Comparison of ENCODE assay signal across 9 mouse cellular contexts in genomic region chr7:81075299-81075698, GRCm38 (mm10). TPM values are rescaled to one million over a fixed set of nuclear protein-coding genes. Genes with fewer than 3 reads are reported as not detected.
DNase-seq lines count a peak whose midpoint lies in the region; ATAC-seq lines count a peak whose summit lies in the region.
"Had no signal": no experiment of that assay in that cellular context is flagged by ENCODE, and none has a peak within 500 bp of the region (broad histone marks: within the 10 kb centered on the region; RNA-seq: fewer than 3 reads in every experiment).

No protein-coding gene starts in this region.

- 0 out of 2 replicates have a peak overlapping the region, but pooled peaks have one; percentile 13 for H3K9ac ChIP-seq in lung, embryonic 15.5 days
- no peak overlapping the region for H3K9ac ChIP-seq in liver, embryonic 15.5 days
- H3K9ac ChIP-seq: neural tube, embryonic 12.5 days had no signal

- H3K27ac ChIP-seq in lung, embryonic 15.5 days = peak overlapping the region; percentile 72
- H3K27ac ChIP-seq in liver, embryonic 15.5 days (replicated peaks) = 0 out of 2 replicates have a peak overlapping the region, but pooled peaks have one; percentile 25
- H3K27ac ChIP-seq: neural tube, embryonic 12.5 days had no signal

- no peak for DNase-seq in lung, adult 18-20 months
- DNase-seq in thymus, postnatal 14 days = peak; percentile 86
- no peak for DNase-seq in adrenal gland, postnatal 36 days
- DNase-seq in left cerebral cortex, adult 9 months (ENCODE audit: low spot score in 2 of 2) = no peak
- DNase-seq: cerebellum, postnatal 14 days had no signal

- peak; percentile 62; the same call in 1 of the 2 replicates for ATAC-seq in lung, embryonic 15.5 days (ENCODE audit: borderline replicate concordance, extremely low read depth, low FRiP score, low TSS enrichment)
- ATAC-seq in granulocyte monocyte progenitor cell, adult 5-6 weeks (replicated peaks; ENCODE audit: poor library complexity, severe bottlenecking) = peak; percentile 23
- ATAC-seq in liver, embryonic 15.5 days (ENCODE audit: insufficient read depth) = peak; percentile 30; the same call in 1 of the 2 replicates

- no peaks in the 10 kb centered on the region for H3K27me3 ChIP-seq in lung, embryonic 15.5 days
- H3K27me3 ChIP-seq in liver, embryonic 15.5 days = peaks cover 4% of the 10 kb centered on the region; the same call in 1 of the 2 replicates

- H3K36me3 ChIP-seq in lung, embryonic 15.5 days = no peaks in the 10 kb centered on the region
- H3K36me3 ChIP-seq in liver, embryonic 15.5 days (replicated peaks) = no peaks in the 10 kb centered on the region
- H3K36me3 ChIP-seq: neural tube, embryonic 12.5 days had no signal

- no peak overlapping the region for H3K4me2 ChIP-seq in lung, embryonic 15.5 days
- no peak overlapping the region; the same call in 1 of the 2 replicates for H3K4me2 ChIP-seq in liver, embryonic 15.5 days
- H3K4me2 ChIP-seq: neural tube, embryonic 12.5 days had no signal

- 23% methylated on average over 7 of the region's 7 CpGs for WGBS in lung, embryonic 15.5 days
- WGBS in liver, embryonic 15.5 days (ENCODE audit: insufficient replicate concordance) = 9% methylated on average over 7 of the region's 7 CpGs

- H3K4me1 ChIP-seq in lung, embryonic 15.5 days = peaks cover 42% of the 10 kb centered on the region
- H3K4me1 ChIP-seq in liver, embryonic 15.5 days (replicated peaks) = peaks cover 19% of the 10 kb centered on the region
- H3K4me1 ChIP-seq: neural tube, embryonic 12.5 days had no signal

- no peaks in the 10 kb centered on the region for H3K9me3 ChIP-seq in lung, embryonic 15.5 days
- no peaks in the 10 kb centered on the region for H3K9me3 ChIP-seq in liver, embryonic 15.5 days (replicated peaks)
- H3K9me3 ChIP-seq: neural tube, embryonic 12.5 days had no signal

- H3K4me3 ChIP-seq in lung, embryonic 15.5 days = no peak overlapping the region
- no peak overlapping the region for H3K4me3 ChIP-seq in liver, embryonic 15.5 days (replicated peaks)
- H3K4me3 ChIP-seq: neural tube, embryonic 12.5 days had no signal

RNA-seq across cellular contexts. Expression of gene Alpk3, which starts 17.9 kb away (rescaled TPM):
- polyA plus RNA-seq in lung, embryonic 15.5 days (2015; fragmentation: Nextera tagmentation; extraction: Ambion mirVana) = 0.84 and 1.2 TPM in 2 replicates
- 0.19 and 2.2 TPM in 2 replicates for total RNA-seq in granulocyte monocyte progenitor cell, adult 5-6 weeks (2014; fragmentation: Nextera tagmentation)
- total RNA-seq in granulocyte monocyte progenitor cell, adult 5-6 weeks (2017) = 0.62 and 0.73 TPM in 2 replicates
- polyA plus RNA-seq in liver, embryonic 15.5 days (2015; fragmentation: Nextera tagmentation; extraction: Ambion mirVana) = 0.20 and 0.23 TPM in 2 replicates
- total RNA-seq in adrenal gland, postnatal 36 days (2021) = under 1 TPM; 0.23 to 0.26 TPM

RNA-seq across cellular contexts. Expression of gene Slc28a1, which starts 39.3 kb away (rescaled TPM):
- 0.10 TPM in 1 of 2 replicates, not detected in the other for polyA plus RNA-seq in lung, embryonic 15.5 days (2015; fragmentation: Nextera tagmentation; extraction: Ambion mirVana)
- not detected in 2 replicates for total RNA-seq in granulocyte monocyte progenitor cell, adult 5-6 weeks (2014; fragmentation: Nextera tagmentation)
- not detected in 2 replicates for total RNA-seq in granulocyte monocyte progenitor cell, adult 5-6 weeks (2017)
- polyA plus RNA-seq in liver, embryonic 15.5 days (2015; fragmentation: Nextera tagmentation; extraction: Ambion mirVana) = 1.0 and 1.1 TPM in 2 replicates
- total RNA-seq in adrenal gland, postnatal 36 days (2021) = under 1 TPM; 0.13 to 0.17 TPM
- polyA plus RNA-seq: neural tube, embryonic 12.5 days had no signal
